Mouse (Mus musculus): ENCODE results near the gene Nagpa. TPM values are rescaled to one million over a fixed set of nuclear protein-coding genes. Genes with fewer than 3 reads are reported as not detected.
A peak's percentile ranks its signal among the peaks of the same experiment; 100 is the strongest.
"Not testable (repeated sequence)": the region's sequence is repeated elsewhere in the genome, so short reads cannot be mapped to it uniquely, and the experiment has no call there.

Nagpa gene
- 48.6 and 59.7 TPM in 2 replicates for polyA plus RNA-seq (2012; rRNA removed)

GRCm38 (mm10) chr16:5203668-5204433 is at the start of gene Nagpa:
Gene Nagpa (minus strand): TSS chr16:5204012.
- H3K4me1 ChIP-seq (ENCODE audit: control insufficient read depth, insufficient read depth, low read length) = no peaks in the 10 kb centered on the region; the same call in 1 of the 2 replicates
- 3% methylated on average over 40 of the region's 40 CpGs for WGBS
- peak within 1 kb of the TSS; percentile 83 for H3K4me3 ChIP-seq (replicated peaks; ENCODE audit: extremely low read depth, low read depth, low read length)
- no peak for TF ChIP-seq CTCF (IDR thresholded peaks at IDR 0.05; ENCODE audit: insufficient read depth, low read length)
- no peak; the same call in 1 of the 2 replicates for TF ChIP-seq POLR2A (IDR thresholded peaks at IDR 0.05; ENCODE audit: borderline replicate concordance, extremely low read depth, low read depth, low read length)
- peak; percentile 72 for DNase-seq

- TF ChIP-seq CTCF (IDR thresholded peaks at IDR 0.05; ENCODE audit: insufficient read depth, low read length) (no peak), POLR2A (IDR thresholded peaks at IDR 0.05; ENCODE audit: borderline replicate concordance, extremely low read depth, low read depth, low read length) (no peak)
- Histone ChIP-seq H3K4me1 (ENCODE audit: control insufficient read depth, insufficient read depth, low read length) (no peaks in the 10 kb centered on the region), H3K4me3 (replicated peaks; ENCODE audit: extremely low read depth, low read depth, low read length) (no peak overlapping the region)
- 97% methylated on average over 2 of the region's 2 CpGs for whole genome bisulfite sequencing
- DNase-seq = no peak
These were observed 48.4 kb upstream of the Nagpa start for GRCm38 (mm10) chr16:5252260-5252659.

DNA sequence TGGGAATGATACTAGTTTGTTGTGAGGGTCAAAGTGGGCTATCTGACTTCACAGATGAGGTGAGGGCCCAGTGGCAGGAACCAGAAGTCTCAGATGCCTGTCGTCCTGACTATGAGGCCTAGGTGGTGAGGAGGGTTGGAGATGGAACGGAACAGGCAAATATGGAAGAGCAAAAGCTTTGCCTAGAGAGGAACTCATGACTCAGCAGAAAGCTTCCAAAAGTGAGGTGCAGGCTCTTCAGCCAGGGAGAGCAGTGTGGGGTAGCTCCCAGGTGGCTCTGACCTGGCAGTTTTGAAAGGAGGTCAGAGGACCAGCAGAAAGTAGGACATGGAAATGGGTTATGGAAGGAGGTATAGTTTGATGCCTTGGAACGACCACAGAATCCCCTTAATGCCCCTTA is 47.1 kb upstream of the Nagpa start:
- no peaks in the 10 kb centered on the region for H3K4me1 ChIP-seq (ENCODE audit: control insufficient read depth, insufficient read depth, low read length)
- no peak for DNase-seq
- no peak overlapping the region for H3K4me3 ChIP-seq (replicated peaks; ENCODE audit: extremely low read depth, low read depth, low read length)
- TF ChIP-seq CTCF (IDR thresholded peaks at IDR 0.05; ENCODE audit: insufficient read depth, low read length) = no peak
- TF ChIP-seq POLR2A (IDR thresholded peaks at IDR 0.05; ENCODE audit: borderline replicate concordance, extremely low read depth, low read depth, low read length) = no peak
- WGBS = 80% methylated on average over 3 of the region's 3 CpGs

DNA sequence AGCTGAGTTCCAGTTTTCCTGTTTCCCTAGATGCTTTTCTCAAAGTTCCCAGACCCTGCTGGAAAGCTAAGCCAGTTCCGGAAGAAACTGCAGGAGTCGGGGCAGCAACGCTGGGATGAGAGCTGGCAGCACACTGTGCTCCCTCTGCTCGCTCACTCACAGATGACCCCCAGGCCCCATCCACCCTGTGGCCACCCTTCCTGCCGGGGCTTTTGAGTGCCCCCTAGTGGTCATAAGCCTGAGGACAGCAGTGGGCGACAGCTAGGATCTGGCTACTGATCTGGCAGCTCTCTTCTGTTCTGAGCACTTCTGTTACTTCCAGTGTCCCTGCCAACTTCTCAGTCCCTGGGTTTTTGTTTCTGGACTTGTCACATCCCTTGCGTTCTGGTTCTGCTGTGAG is 40.6 kb upstream of the Nagpa start:
- Histone ChIP-seq H3K4me3 (replicated peaks; ENCODE audit: extremely low read depth, low read depth, low read length) (no peak overlapping the region), H3K4me1 (ENCODE audit: control insufficient read depth, insufficient read depth, low read length) (no peaks in the 10 kb centered on the region)
- TF ChIP-seq POLR2A (IDR thresholded peaks at IDR 0.05; ENCODE audit: borderline replicate concordance, extremely low read depth, low read depth, low read length) = no peak
- TF ChIP-seq CTCF (IDR thresholded peaks at IDR 0.05; ENCODE audit: insufficient read depth, low read length) = peak; percentile 71
- 29% methylated on average over 7 of the region's 7 CpGs for WGBS
- peak; percentile 64 for DNase-seq

DNA sequence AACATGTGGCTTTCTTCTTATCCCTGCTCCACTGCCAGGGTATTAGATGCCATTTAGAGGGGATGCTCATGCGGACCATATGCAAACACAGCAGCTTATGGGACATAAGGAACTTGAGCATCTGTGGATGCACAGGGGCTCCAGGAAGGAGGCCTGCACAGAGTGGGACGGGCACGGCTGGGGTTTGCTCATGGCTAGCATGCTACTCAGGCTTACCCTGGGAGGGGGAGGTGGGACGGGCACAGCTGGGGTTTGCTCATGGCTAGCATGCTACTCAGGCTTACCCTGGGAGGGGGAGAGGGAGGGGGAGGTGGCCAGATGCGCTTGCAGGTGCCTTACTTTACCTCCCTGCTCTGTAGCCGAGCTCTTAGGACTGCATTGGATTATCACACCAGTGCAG is 39.1 kb upstream of the Nagpa start:
- Histone ChIP-seq H3K4me1 (ENCODE audit: control insufficient read depth, insufficient read depth, low read length) (no peaks in the 10 kb centered on the region), H3K4me3 (replicated peaks; ENCODE audit: extremely low read depth, low read depth, low read length) (no peak overlapping the region)
- no peak for DNase-seq
- TF ChIP-seq POLR2A (IDR thresholded peaks at IDR 0.05; ENCODE audit: borderline replicate concordance, extremely low read depth, low read depth, low read length) (no peak), CTCF (IDR thresholded peaks at IDR 0.05; ENCODE audit: insufficient read depth, low read length) (no peak)
- 85% methylated on average over 6 of the region's 6 CpGs for WGBS

DNA sequence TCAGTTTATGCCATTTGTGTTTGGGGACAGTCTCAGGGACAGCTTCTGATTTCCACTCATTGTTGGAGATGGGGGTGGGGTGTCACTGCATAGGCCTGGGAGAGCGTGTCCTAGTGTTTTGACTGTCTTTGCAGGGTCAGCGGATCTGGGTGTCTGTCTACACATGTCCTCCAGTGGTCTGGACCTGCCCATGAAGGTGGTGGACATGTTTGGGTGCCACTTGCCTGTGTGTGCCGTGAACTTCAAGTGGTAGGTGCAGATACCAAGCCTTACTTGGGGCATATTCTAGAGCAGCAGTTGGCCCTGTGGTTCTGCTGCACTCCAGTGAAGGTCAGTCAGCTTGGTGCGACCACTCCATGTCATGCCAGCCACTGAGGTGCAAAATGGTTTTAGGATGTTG is 38.5 kb upstream of the Nagpa start:
- H3K4me1 ChIP-seq (ENCODE audit: control insufficient read depth, insufficient read depth, low read length) = no peaks in the 10 kb centered on the region
- TF ChIP-seq POLR2A (IDR thresholded peaks at IDR 0.05; ENCODE audit: borderline replicate concordance, extremely low read depth, low read depth, low read length) = no peak
- no peak for TF ChIP-seq CTCF (IDR thresholded peaks at IDR 0.05; ENCODE audit: insufficient read depth, low read length)
- 89% methylated on average over 4 of the region's 4 CpGs for WGBS
- no peak for DNase-seq
- H3K4me3 ChIP-seq (replicated peaks; ENCODE audit: extremely low read depth, low read depth, low read length) = no peak overlapping the region

DNA sequence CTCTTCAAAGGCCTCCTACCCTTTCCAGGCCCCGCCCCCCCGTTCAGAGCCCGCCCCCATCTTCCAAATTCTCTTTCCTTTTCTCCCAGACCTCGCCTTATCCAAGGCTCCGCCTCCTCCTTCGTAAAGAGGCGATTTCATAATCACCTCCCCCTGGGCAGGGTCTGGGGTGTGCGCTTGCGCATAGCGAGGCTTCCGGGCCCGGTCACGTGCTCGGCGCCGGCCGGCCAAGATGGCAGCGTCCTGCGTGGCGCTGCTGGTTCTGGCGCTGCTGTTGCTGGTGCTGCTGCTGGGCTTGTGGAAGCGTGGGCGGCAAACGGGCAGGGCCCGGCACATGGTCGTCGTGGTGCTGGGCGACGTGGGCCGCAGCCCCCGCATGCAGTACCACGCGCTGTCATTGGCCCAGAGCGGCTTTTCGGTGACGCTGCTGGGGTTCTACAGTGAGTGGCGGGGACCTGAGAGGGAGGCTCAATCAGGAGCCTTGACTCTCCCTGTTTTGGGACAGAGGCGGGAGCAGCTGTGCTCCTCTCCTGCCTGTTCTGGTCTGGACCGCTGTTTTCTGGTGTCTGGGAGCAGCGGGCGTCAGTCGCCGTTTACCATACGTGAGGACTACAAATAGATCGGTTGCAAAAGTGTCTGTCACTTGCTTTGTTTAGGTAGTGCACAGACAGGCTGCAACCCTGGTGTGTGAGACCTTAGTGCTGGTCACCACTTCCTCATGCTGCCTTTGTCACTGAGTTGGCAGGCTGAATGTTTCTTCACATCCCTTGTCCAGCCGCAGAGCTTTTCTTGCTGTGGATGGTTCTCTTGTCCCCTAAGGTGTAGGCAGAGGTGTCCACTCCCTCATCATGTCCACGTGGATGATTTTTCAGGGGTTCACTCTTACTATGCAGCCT is 29.9 kb upstream of the Nagpa start, which contains the start of gene Alg1:
Gene Alg1 (plus strand): TSS at position 204 of the 896 bp plus-strand sequence.
- Histone ChIP-seq H3K4me1 (ENCODE audit: control insufficient read depth, insufficient read depth, low read length) (0 out of 2 replicates have a peak, but pooled peaks cover 3% of the 10 kb centered on the region), H3K4me3 (replicated peaks; ENCODE audit: extremely low read depth, low read depth, low read length) (peak within 1 kb of the TSS; percentile 89)
- WGBS = 2% methylated on average over 47 of the region's 47 CpGs
- no peak for TF ChIP-seq CTCF (IDR thresholded peaks at IDR 0.05; ENCODE audit: insufficient read depth, low read length)
- peak; percentile 99 for TF ChIP-seq POLR2A (IDR thresholded peaks at IDR 0.05; ENCODE audit: borderline replicate concordance, extremely low read depth, low read depth, low read length)
- peak; percentile 94 for DNase-seq

GRCm38 (mm10) chr16:5232982-5233381 is 29.2 kb upstream of the Nagpa start:
- Histone ChIP-seq H3K4me3 (replicated peaks; ENCODE audit: extremely low read depth, low read depth, low read length) (no peak overlapping the region), H3K4me1 (ENCODE audit: control insufficient read depth, insufficient read depth, low read length) (0 out of 2 replicates have a peak, but pooled peaks cover 3% of the 10 kb centered on the region)
- 60% methylated on average over 4 of the region's 4 CpGs for whole genome bisulfite sequencing
- TF ChIP-seq CTCF (IDR thresholded peaks at IDR 0.05; ENCODE audit: insufficient read depth, low read length) (no peak), POLR2A (IDR thresholded peaks at IDR 0.05; ENCODE audit: borderline replicate concordance, extremely low read depth, low read depth, low read length) (no peak)
- DNase-seq = no peak

GRCm38 (mm10) chr16:5228103-5228502 is 24.3 kb upstream of the Nagpa start:
- not testable (repeated sequence) for DNase-seq; H3K4me3 ChIP-seq (replicated peaks; ENCODE audit: extremely low read depth, low read depth, low read length); H3K4me1 ChIP-seq (ENCODE audit: control insufficient read depth, insufficient read depth, low read length)
- 73% methylated on average over 3 of the region's 3 CpGs for WGBS

DNA sequence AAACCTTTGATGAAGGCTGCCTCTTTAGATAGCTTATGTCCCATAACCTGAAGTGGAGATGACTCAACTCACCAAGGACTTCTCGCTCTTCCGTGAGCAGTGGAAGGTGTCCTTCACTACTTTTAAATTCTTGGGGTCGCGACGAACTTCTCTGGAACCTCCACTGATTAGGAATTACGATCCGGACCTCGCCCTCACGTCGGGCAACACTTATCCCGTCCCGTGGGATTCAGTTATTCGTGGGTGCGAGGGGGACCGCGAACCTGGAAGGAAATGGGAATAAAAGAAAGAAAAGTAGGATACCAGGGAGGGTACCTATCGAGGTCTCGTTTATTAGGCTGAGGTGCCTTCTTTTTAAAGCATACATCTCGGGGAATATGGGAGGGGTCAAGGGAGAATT is 23.7 kb upstream of the Nagpa start:
- 72% methylated on average over 19 of the region's 19 CpGs for WGBS
- not testable (repeated sequence) for H3K4me1 ChIP-seq (ENCODE audit: control insufficient read depth, insufficient read depth, low read length); DNase-seq; H3K4me3 ChIP-seq (replicated peaks; ENCODE audit: extremely low read depth, low read depth, low read length)

DNA sequence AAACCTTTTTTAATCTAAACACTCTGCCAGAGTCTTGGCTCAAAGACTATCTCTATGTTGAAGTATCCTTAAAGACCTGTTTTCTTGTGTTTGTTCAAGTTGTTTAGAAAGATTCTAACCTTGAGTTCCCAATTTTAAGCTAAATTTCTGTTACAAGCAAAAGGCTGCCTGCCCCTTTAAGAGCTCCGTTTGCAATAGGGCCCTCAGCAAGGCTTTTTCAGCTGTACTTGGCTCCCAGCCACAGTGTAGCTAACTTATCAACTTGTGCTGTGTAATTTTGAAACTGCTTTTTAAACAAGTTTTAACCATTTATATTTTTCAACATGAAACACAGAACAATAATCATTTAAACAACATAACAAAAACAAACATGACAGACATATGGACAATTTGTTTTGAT is 22.7 kb upstream of the Nagpa start:
- DNase-seq; H3K4me1 ChIP-seq (ENCODE audit: control insufficient read depth, insufficient read depth, low read length); H3K4me3 ChIP-seq (replicated peaks; ENCODE audit: extremely low read depth, low read depth, low read length): not testable (repeated sequence)
- 0% methylated on average over 1 of the region's 1 CpGs for WGBS

Measured in lung, adult 2 months (tissue).